Mouse (Mus musculus): ENCODE data around the gene Ddx58. TPM values are rescaled to one million over a fixed set of nuclear protein-coding genes. Genes with fewer than 3 reads are reported as not detected.

Gene Ddx58
- 6.9 and 12.8 TPM in 2 replicates for polyA plus RNA-seq (2012; rRNA removed; ENCODE audit: low replicate concordance)

DNA sequence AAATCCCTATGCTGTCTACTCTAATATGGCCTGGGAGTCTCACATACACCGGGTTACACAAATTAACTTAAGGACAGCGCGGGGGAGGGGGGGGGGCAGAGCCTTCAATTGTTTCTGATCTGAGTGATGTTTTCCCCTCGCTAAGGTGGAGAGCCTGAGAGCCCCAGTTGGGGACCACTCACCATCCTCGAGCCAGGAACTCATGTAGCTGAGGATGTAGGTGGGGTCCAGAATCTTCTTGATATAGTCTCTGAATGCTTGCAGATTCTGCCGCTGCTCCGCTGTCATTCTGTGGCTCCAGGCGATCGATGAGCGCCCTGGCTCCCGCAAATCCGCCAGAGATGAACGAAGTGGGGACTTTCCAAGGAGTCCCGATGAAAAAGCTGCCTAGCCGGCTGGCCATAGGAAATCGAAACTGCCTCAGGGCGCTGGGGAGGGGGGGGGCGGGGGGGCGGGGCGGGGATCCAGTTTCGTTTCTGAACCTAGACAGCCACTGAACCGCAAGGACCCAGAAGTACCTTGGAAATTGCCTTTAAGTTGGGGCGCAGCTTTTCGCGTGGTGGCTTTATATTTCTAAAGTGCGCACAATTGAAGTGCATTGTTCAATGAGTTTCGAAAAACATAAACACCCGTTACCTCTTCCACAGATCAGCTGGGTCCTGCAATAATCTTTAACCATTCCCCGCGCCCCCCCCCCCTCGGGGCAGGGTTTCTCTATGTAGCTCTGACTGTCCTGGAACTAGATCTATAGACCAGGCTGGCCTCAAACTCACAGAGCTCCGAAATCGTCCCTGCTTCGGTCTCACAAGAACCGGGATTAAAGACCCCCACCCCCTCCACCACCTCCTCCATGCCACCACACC lies at the start of gene Ddx58:
Gene Ddx58 (minus strand): TSS at position 420 of the 863 bp plus-strand sequence.

DNA sequence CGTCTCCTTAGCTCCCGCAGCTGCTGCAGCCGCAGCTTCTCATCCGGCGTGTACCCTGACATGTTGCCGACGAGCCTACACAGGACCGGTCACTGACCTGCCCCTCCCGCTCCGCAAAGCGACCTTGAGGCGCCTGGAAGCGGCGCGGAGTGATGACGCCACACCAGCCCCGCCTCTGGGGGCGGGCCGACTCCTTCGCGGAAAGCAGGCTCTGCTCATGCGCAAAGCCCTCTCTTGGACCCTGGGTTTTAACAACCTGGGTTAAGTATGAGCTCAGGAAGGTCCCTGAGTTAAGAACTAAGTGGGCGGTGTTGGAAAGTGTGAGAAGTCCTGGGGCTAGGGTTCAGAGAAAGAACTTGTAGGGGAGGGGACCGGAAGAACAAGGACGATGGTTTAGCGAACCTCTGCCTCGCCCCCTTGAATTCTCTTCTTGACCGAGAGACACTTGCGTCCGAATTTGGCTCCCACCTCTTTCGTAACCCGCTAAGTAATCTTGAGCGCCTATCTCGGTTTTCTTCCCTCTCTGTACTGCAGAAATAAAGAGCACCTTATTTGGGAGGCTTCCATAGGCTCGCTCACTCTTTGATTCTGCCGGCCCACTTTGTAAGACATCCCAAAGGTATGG lies 39.8 kb upstream of the Ddx58 start, which contains the start of gene Ndufb6:
Gene Ndufb6 (minus strand): TSS at position 146 of the 625 bp plus-strand sequence.

DNA sequence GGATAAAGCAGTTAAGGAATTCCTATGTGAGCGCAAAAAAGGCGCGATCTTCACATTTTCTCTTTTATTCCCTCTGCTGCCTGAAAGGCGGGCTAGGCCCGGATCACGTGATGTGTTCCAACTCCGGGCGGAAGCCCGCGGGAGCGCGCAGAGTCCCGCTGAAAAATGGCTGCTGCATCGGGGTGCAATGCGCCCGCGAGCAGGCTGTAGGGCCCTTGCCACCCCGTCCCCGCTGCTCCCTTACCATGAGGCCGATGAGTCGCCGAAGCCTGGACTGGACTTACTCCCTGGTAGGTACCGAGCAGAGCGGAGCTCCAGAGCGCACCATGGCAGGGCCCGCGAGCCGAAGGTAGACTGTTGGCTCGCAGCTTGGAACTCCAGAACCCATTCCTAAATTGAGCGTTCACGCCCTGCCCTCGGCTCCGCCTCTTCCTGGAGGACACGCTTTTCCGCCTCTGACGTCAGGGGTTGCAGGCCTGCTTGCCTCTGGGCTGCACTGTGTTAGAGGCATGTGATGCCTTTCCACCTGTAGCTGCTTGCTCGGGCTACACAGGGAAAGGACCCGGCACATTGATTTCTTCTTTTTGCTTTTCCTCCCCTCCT lies 29.9 kb upstream of the Ddx58 start, which contains the start of the genes Smim27 and Topors:
Gene Smim27 (plus strand): TSS at position 150 of the 603 bp plus-strand sequence.
Gene Topors (minus strand): TSS at position 421 of the 603 bp plus-strand sequence.

Other genes starting within 250 kb of the Ddx58 start
- 35.2 and 57.0 TPM in 2 replicates for gene Aco1, start 96.7 kb downstream of the Ddx58 start, polyA plus RNA-seq (2012; rRNA removed; ENCODE audit: low replicate concordance)
- 10.6 and 15.7 TPM in 2 replicates for gene Smim27, start 29.8 kb upstream of the Ddx58 start, polyA plus RNA-seq (2012; rRNA removed; ENCODE audit: low replicate concordance)
- gene Topors, start 30.0 kb upstream of the Ddx58 start, polyA plus RNA-seq (2012; rRNA removed; ENCODE audit: low replicate concordance) = 1.6 and 1.9 TPM in 2 replicates
- 44.0 and 62.1 TPM in 2 replicates for gene Ndufb6, start 39.6 kb upstream of the Ddx58 start, polyA plus RNA-seq (2012; rRNA removed; ENCODE audit: low replicate concordance)
- 0.05 and 0.17 TPM in 2 replicates for gene Tmem215, start 232.4 kb upstream of the Ddx58 start, polyA plus RNA-seq (2012; rRNA removed; ENCODE audit: low replicate concordance)